Mouse (Mus musculus) yolk sac, embryonic 10.5 days (tissue): ENCODE measurements around the gene Snx30.
A peak's percentile ranks its signal among the peaks of the same experiment; 100 is the strongest.

Source experiments
- DNase-seq: peaks from one replicate; pipeline ENCODE4 v3.0.0-alpha.2; 2017; ENCODE audit warnings: low spot score

The Snx30 gene

DNA sequence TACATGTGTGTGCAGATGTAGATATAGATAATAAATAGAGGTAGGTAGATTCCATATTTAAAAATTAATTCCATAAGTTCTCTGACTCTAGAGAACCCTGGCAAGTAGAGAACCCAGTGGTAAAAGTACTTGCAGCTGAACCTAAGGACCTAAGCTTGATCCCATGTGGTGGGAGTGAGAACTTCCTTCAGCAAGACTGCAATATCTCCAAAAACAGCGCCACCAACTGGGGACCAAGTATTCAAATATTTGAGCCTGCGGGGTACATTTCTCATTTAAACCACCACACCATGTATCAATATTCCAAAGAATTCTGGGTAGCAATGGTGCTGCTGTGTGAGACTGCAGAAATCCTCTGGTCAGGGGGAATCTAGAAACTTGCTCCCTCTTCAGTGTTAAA is 11.5 kb upstream of the Snx30 start:
- no peak for DNase-seq

DNA sequence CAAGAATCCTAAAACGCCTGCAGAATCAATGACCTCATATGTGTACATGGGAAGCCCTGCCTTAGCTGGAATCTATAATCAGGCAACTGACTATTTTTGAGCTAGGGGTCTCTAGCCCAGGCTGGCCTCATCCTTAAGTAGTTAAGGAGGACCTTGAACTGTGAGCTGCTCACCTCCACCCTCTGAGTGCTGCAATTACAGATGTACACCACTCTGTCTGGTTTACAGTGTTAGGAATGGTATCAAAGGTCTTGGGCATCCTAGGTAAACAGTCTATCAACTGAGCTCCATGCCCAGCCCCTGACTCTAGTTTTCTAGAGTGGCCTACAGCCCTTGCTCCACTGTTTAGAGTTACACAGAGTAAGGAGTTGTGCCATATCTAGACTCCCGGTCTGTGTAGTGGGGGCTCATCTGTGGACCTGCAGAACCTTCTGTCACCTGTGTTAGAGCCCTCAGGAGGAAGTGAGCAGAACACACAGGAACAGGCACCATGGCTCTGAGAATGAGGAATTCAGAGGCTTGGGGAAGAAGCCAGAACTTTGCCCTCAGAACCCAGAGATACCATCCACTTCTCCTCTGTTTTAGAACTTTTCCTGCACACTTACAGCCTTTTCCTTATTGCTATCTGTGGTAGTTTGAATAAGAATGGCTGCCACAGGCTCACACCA is 9.7 kb upstream of the Snx30 start:
- no peak for DNase-seq

DNA sequence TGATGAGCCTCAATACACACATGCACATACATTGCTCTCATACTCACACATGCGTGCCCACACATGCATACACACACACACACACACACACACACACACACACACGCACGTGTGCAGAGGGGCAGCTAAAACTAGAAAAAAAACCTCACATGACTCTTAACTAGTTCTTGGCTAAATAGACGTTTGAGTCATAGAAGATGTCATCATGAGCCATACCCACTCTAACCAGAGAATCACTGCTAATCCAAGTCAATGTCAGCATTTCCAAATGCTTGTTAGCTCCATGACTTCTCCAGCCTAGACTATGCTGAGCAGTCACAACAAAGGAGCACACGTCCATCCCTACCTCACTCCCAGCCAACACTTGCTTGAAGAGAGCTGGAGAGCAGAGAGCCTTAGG is 5.5 kb upstream of the Snx30 start:
- no peak for DNase-seq

DNA sequence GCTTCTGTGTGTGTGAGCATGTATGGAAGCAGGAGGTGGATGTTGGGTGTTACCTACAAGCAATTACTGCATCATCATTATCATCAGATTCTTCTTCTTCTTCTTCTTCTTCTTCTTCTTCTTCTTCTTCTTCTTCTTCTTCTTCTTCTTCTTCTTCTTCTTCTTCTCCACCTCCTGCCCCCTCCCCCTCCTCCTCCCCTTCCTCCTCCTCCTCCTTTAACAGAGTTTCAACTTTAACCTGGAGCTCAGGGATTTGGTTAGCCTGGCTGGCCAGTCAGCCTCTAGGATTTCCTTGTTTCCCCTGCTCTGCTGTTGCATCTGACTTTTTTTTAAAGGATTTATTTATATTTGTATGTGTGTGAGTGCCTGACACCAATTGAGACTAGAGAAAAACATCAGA is 4.2 kb upstream of the Snx30 start, which contains the start of gene Inip:
Gene Inip (minus strand): TSS at position 101 of the 400 bp plus-strand sequence.
- no peak for DNase-seq

DNA sequence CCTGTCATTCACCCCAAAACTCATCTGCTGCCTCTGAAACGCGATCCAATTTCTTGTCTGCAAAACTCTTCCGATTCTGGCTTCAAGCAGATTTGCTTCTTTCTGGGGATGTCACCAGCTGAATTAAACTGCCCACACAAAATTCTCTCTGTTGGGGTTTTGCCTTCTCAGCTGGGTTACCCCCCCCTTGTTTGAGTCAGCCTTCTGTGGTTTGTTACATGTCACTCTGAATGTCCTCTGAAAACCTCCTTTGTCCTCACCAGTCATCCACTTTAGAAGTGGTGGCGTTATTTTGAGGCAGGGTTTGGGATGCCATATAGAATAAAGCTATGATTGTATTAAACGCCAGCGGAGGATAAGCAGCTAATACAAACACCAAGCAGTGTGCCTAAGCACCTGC is 3.5 kb upstream of the Snx30 start:
- no peak for DNase-seq

DNA sequence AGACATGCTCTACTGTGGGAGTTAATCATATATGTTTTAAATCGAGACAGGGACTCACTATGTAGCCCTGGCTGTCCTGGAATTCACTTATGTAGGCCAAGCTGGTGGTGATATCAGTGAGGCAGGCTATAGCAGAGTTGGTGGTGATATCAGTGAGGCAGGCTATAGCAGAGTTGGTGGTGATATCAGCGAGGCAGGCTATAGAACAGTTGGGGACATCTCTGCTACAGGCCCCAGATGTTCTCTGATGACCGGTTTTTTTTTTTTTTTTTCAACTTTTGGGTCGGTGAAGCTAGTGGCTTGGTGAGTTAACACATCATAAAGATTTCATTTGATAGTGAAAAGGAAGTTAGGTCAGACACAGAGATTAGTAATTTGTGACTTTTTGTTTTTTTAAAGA is 2.8 kb upstream of the Snx30 start:
- DNase-seq, result no peak

DNA sequence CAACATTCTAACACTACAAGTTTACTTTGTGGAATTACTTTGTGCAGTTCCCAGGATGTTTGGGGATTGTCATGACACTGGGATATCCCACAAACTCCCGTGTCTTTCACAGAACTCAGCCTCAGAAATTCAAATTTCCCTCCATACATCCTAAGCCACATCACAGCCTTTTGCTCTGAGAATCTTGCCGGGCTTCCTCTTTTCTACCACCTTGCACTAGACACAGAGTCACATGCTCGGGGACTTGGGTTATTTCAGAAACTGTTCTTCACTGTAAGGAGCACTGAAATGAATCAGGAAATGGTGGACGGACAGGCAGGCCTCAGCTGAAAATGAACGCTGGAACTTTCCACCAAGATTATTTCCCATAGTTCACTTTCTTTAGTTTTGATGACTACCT is 2.3 kb upstream of the Snx30 start:
- no peak for DNase-seq

DNA sequence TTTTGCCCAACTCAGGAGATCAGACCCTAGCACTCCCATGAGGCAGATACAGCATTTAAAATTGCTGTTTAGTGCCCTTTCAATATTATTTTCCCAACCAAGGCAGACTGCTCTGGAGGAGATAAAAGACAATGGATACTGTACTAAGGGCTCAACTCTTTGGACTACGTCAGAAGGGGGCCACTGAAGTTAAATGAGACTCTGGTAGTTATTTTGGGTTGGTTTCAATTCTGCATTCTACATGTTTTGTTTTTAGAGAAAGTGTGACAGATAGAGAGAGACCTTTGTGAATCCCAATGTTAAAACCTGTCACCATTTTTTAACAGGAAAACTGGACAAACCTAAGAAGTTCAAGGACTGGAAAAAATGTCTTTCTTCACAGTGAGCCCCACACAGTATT is 886 bp upstream of the Snx30 start:
- no peak for DNase-seq

DNA sequence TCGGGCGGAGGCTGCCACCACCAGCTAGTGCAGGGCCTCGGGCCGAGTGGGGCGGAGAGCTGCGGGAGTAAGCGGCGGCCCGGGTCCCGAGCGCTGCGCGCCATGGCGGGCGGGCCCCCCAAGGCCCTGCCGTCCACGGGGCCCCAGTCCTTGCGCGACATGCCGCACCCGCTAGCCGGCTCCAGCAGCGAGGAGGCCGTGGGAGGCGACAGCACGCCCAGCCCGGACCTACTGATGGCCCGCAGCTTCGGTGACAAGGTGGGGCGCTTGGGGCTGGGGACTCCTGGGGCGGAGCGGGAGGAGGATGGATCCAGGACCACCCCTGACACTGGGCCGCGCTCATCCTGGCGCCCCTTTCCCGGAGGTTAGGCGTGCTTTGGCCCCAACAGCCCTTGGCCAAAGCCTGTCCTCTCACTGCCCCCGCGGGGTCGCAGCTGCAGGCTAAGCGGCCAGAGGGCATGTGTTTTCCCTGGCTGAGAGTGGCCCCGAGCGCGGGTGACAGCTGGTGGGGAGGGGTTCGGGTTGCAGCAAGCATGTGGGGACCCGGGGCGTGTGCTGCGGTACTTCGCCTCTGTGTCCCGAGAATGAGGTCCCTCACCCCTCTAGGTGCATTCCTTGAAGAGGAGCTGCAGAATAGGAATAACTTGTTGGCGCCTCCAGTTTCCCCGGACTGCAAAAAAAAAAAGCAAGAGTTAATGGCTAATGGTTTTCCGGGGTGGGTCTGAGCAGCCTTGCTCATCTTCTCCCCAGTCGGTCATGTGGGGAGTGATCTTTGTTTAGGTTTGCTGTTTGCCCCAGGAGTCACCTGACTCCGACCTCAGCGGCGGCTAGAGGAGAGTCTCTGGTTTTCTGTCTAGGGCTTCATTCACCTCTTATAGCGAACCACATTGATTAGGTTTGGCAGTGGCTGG is 583 bp downstream of the Snx30 start:
- peak; percentile 89 for DNase-seq

DNA sequence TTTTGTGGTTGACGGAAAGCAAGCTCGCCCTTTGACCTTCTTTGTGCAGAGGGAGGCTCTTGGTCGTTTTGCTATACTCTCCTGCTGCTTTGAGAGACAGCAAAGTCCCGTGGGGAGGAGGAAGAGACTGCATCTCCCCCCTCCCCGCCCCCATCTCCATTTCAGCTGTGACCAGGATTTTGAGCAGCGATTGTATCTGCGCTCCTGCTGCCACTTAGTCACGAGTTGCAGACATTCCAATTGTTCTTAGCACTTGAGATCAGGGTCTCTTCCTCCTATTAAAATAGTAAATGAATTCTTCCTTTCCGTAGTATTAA is 1.2 kb downstream of the Snx30 start:
- DNase-seq, result no peak

DNA sequence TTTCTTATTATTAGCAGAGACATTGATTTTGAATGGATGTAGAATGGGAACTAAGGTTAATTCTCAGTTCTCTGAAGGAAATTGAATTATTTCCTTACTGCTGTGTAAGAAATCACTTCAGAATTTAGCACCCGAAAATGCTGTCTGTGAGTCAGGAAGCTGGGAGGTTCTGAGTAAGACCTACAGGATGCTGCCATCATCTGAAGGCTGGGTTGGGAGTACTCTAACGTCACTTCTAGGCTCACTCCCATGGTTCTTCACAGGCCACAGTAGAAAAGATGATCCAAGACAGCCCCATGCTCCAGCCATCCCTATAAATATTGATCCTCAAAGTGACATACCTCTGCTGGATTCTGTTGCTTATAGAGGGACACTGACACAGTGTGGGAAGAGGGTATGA is 1.9 kb downstream of the Snx30 start:
- no peak for DNase-seq

DNA sequence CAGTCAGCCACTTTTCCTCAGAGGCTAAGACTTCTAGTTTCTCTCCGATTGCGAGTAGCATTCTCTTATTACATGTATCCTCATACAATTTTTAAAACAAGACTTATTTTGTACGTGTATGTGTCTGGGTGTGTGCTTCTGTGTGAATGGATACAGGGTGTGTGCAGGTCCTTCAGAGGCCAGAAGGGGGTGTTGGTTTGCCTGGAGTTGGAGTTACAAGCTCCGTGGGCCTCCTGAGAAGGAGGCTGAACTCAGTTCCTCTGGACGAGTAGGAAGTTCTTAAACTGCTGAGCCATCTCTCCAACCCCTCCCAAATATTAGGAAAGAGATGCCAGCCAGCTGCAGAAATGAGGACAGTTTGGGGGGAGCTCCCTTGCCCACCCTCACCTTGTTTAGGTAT is 2.8 kb downstream of the Snx30 start:
- DNase-seq, result no peak

DNA sequence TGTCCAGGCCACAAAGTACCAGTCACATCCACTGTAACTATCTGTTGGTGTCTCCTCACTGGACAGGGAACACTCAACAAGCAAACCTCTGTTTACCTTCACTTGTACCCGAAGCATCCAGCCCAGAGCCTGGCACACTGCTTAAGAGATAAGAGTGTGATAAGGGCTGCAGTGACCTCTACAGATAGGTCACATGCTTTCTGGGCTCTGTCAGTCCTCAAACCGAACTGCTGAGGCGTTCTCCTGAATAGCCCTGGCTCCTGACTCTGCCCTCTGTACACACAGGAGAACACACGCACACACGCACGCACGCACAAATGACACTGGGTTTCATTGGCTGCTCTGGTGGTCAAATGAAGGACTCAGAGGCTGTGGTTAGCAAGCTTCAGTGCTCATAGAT is 8.5 kb downstream of the Snx30 start:
- DNase-seq, result peak; percentile 57

DNA sequence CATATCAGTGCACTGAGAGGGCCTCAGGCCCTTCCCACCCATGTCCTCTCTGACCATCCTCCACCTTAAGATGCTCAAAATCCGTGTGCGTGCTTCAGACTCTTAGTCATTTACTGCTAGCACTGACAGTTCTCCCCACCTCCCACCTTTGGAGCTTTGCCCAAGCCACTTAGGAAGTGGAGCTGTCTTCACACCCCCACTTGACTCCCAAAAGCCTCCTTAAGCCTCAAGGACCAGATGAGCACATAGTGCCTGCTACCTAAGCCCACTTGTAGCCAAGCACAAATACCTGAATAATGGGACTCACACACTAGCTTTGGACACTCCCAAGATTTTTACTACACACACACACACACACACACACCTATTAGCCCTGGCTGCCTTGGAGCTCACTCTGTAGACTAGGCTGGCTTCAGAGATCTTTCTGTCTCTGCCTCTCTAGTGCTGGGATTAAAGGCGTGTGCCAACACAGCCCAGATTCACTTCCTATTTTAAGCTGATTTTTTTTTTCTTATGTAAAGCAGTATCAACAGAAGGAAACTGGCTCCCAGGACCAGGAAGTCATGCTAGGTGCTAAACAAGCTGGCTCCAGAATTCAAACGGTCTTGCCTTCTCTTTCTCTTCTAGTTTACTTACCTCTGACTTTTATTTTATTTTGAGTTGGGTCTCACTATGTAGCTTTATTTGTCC is 9.6 kb downstream of the Snx30 start:
- no peak for DNase-seq

DNA sequence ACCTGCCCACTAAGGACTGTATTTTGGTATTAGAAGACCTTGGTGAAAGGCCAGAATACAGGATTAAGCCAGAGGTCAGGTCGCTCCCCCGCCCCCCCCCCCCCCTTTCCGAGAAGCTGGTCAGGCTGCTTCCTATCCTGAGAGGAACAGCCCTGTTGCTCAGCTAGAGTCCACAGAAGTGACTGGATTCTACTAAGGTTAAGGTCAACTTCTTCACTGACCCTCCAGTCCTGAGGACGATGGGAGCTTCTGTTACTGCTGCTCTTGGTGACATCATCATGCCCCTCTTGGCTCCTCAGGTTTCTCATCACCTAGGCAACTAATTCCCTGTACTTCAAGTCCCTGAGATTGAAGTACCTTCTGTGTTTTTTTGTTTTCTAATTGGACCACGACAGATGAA is 10.4 kb downstream of the Snx30 start:
- DNase-seq, result peak; percentile 51

DNA sequence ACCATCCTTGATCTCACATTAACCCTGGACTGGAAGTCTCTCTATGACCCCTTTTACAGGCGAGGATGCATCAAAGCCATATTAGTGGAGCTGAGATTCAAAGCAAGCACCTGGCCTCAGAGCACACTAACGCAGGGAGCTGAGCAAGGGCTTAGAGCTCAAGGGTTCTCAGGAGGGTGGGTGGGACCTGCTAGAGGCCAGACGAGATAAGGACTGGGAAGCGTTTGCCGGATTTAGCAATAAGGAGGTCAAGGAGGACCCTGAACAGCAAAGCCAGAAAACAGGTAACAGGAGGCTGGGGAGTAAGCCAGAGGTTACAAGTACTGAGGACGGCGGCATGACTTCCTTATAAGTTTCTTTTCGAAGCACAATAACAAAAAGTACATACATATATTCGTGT is 10.8 kb downstream of the Snx30 start:
- peak; percentile 76 for DNase-seq

DNA sequence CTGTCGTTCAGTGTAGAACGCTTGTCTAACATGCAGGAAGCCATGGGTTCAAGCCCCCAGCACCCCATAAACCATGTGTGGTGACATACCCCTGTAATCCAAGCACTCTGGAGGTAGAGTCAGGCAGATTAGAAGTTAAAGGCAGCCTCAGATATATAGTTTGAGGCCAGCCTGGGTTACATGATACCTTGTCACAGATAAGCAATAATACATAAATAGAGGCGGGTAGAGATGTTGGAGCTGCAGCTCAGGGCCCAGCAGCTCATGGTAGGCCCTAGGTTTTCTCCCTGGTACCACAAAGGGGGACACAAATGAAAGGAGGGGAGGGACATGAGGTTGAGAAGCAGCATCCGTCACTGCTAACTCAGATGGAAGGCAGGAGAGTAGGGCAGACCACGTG is 12.2 kb downstream of the Snx30 start:
- DNase-seq, result no peak

DNA sequence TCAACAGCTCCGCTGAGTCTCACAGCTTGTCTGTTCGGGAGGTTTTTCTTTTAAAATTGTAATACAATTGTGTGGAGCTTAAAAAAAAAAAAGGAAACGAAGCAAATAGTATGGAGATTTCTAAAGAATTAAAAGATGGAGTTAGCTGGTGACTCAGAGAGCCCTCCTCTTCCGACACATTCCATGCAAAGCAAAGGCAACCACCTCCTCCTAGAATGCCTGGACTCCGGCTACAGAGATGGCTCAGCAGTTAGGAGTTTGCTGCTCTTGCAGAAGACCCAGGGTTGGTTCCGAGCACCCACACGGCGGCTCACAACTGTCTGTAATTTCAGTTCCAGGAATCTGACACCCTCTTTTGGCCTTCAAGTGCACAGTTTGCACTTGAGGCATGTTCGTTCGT is 12.9 kb downstream of the Snx30 start:
- DNase-seq, result no peak

DNA sequence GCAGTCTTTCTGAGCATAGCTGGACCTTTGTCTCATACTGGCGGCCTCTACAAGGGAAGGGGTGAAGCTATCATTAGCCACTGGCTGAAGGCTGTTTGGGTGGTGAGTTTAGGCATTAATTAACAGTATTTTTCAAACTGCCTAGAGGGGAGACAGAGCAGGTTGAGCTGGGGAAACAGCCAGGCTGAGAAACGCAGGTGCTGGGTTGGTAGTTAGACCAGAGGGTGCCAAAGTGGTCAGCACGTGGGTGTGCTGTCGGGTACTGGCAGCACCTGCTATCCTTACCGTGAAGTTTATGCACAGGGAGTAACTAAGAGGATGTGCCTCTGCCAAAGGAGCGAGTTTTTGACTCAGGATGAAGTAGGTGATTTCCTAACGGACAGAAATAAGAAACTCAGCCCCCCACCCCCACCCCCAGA is 13.4 kb downstream of the Snx30 start:
- DNase-seq, result no peak

DNA sequence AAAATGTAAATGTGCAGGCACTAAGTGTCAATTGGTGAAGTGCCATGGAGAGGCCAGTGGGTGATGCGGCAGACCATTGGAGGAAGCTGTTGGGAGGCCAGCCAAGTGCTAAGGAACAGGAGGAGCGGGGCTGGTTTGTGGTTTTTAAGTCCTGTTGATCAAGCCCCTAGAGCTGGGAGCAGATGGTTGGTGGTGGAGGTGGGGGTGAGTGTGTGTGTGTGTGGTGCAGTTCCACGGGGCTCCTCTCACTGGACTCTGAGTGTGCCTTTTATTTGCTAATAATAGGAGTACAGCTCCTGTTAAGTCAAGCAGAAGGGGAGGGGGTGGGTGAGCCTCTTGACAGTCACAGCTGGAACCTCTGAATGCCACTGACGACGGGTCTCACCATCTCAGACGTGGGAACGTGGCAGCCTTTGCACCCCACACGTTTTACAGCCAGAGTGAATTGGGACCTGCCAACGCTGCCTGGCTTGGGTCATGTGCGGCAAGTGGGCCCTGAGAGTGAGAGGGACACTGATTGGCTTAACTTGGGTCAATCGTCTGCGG is 13.9 kb downstream of the Snx30 start:
- DNase-seq, result no peak

DNA sequence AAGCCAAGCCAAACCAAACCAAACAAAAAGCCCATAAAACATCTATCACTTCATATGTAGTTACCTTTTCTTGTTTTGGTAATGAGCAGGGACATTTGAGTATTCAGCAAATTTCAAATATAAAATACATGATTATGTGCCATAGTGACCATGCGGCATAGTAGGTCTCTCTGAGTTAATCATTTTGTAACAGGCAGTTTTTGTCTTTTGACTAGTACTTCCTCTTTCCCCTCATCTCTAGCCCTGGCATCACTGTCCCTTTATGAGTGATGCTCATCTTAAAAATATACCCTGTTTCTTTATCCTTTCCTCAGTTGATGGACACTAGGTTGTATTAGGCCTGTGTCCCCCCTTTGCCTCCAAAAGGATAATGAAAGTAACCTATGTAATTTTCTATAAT is 15.9 kb downstream of the Snx30 start:
- no peak for DNase-seq

DNA sequence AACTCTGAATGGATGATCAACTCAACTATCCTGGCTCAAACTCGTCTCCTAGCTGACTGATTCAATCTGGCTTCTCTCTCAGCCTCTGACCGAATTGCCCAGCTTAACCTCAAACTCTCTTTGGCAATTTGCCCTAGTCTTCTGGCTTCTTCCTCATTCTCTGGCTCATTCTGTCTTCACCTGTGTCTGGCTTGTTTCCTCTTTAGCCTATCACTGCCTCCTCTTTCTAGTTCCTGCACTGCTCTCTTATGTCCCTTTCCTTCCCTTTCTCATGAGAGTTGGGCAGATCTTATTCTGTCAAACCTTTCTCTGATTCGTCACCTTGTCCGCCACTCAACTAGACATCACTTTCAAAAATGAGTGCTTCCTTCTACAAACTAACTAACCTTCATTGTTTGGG is 16.5 kb downstream of the Snx30 start:
- no peak for DNase-seq

DNA sequence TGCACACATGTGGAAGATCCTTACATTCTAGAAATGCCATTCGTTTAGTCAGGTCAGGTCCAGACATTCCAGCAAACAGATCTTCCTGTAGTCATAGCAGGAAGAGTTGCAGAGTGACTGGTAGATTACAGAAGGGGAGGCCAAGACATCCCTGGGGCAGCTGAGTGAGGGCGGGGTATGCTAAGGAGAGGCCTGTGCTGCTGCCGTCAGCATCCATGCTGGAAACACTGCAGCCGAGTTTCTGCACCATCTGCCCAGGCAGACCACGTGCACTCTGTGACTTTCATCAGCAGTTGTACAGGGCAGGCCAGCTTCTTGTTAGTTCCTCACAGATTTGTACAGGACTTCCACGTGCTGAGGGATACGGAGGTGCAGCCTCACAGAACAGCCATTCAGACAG is 17.8 kb downstream of the Snx30 start:
- DNase-seq, result peak; percentile 70
